Mouse (Mus musculus) E14TG2a.4 (cell line): ENCODE measurements around the gene Tmem270.
A peak's percentile ranks its signal among the peaks of the same experiment; 100 is the strongest.
"Not testable (repeated sequence)": the region's sequence is repeated elsewhere in the genome, so short reads cannot be mapped to it uniquely, and the experiment has no call there.

ENCODE experiments used
- H3K27me3 ChIP-seq: 2 replicates; pipeline ENCODE4 v1.6.1; 2014; ENCODE audit warnings: low read length, control low read depth; ENCODE audit not compliant: insufficient read depth
- H3K36me3 ChIP-seq: 2 replicates; pipeline ENCODE4 v1.6.1; 2014; ENCODE audit warnings: low read length, control low read depth; ENCODE audit not compliant: insufficient read depth
- H3K4me1 ChIP-seq: replicated peaks from 2 replicates; pipeline ENCODE4 v1.6.1; 2014; ENCODE audit warnings: low read depth, low read length, control low read depth
- H3K4me3 ChIP-seq: replicated peaks from 2 replicates; pipeline ENCODE4 v1.5.1; 2014; ENCODE audit warnings: mild to moderate bottlenecking, low read length
- H3K9me3 ChIP-seq: 2 replicates; pipeline ENCODE4 v1.6.1; 2014; ENCODE audit warnings: low read length, control low read depth
- CTCF ChIP-seq: conservative IDR thresholded peaks from 2 replicates; pipeline ENCODE4 v1.5.1; 2014; ENCODE audit warnings: low read length
- NANOG ChIP-seq: IDR thresholded peaks from 2 replicates; pipeline ENCODE4 v1.6.1; 2014; ENCODE audit warnings: borderline replicate concordance, low read length, mixed read lengths
- POU5F1 ChIP-seq: IDR thresholded peaks from 2 replicates; pipeline ENCODE4 v1.6.1; 2014; ENCODE audit warnings: low read length, borderline replicate concordance

Tmem270 gene

GRCm38 (mm10) chr5:134945266-134945959 is 38.9 kb upstream of the Tmem270 start:
- Histone ChIP-seq H3K27me3 (no peaks in the 10 kb centered on the region), H3K9me3 (no peaks in the 10 kb centered on the region), H3K36me3 (peaks cover 27% of the 10 kb centered on the region), H3K4me1 (peaks cover 83% of the 10 kb centered on the region), H3K4me3 (peak overlapping the region; percentile 93)
- TF ChIP-seq POU5F1 (no peak), NANOG (0 out of 2 replicates have a peak, but pooled peaks have one; percentile 15), CTCF (no peak)

- H3K9me3 ChIP-seq: peaks cover 1% of the 10 kb centered on the region
- peaks cover 75% of the 10 kb centered on the region for H3K4me1 ChIP-seq
- H3K27me3 ChIP-seq: no peaks in the 10 kb centered on the region
- no peak for TF ChIP-seq NANOG
- H3K36me3 ChIP-seq: peaks cover 30% of the 10 kb centered on the region
- H3K4me3 ChIP-seq: peak overlapping the region; percentile 67
Observed at GRCm38 (mm10) chr5:134944179-134944578, 37.6 kb upstream of the Tmem270 start.

- peak overlapping the region; percentile 50 for H3K4me3 ChIP-seq
- no peaks in the 10 kb centered on the region for H3K27me3 ChIP-seq
- TF ChIP-seq CTCF (no peak), POU5F1 (peak; percentile 87), NANOG (peak; percentile 89)
- H3K36me3 ChIP-seq: peaks cover 38% of the 10 kb centered on the region
- H3K9me3 ChIP-seq: peaks cover 5% of the 10 kb centered on the region
- H3K4me1 ChIP-seq: peaks cover 75% of the 10 kb centered on the region
Observed at GRCm38 (mm10) chr5:134942740-134943139, 36.2 kb upstream of the Tmem270 start.

GRCm38 (mm10) chr5:134941472-134942209 is 35.1 kb upstream of the Tmem270 start:
- Histone ChIP-seq H3K9me3 (peaks cover 7% of the 10 kb centered on the region), H3K4me3 (peak overlapping the region; percentile 50; the same call in 1 of the 2 replicates), H3K27me3 (no peaks in the 10 kb centered on the region), H3K4me1 (peaks cover 75% of the 10 kb centered on the region), H3K36me3 (peaks cover 49% of the 10 kb centered on the region)
- TF ChIP-seq CTCF (no peak), NANOG (0 out of 2 replicates have a peak, but pooled peaks have one; percentile 56), POU5F1 (no peak)

- Histone ChIP-seq H3K9me3 (peaks cover 23% of the 10 kb centered on the region), H3K36me3 (peaks cover 63% of the 10 kb centered on the region), H3K4me1 (peaks cover 86% of the 10 kb centered on the region)
- H3K27me3 ChIP-seq, H3K4me3 ChIP-seq: not testable (repeated sequence)
Observed at GRCm38 (mm10) chr5:134939554-134939953, 33.0 kb upstream of the Tmem270 start.

- H3K4me3 ChIP-seq: no peak overlapping the region
- peaks cover 86% of the 10 kb centered on the region for H3K4me1 ChIP-seq
- TF ChIP-seq CTCF: no peak
- TF ChIP-seq POU5F1: no peak
- TF ChIP-seq NANOG: no peak
- peaks cover 66% of the 10 kb centered on the region for H3K36me3 ChIP-seq
- no peaks in the 10 kb centered on the region for H3K27me3 ChIP-seq
- H3K9me3 ChIP-seq: peaks cover 26% of the 10 kb centered on the region
Observed at GRCm38 (mm10) chr5:134939069-134939468, 32.5 kb upstream of the Tmem270 start.

- peaks cover 74% of the 10 kb centered on the region for H3K4me1 ChIP-seq
- TF ChIP-seq NANOG (no peak), CTCF (no peak), POU5F1 (no peak)
- H3K9me3 ChIP-seq: peaks cover 34% of the 10 kb centered on the region
- no peak overlapping the region for H3K4me3 ChIP-seq
- H3K27me3 ChIP-seq: no peaks in the 10 kb centered on the region
- H3K36me3 ChIP-seq: peaks cover 69% of the 10 kb centered on the region
Observed at GRCm38 (mm10) chr5:134936626-134937185, 30.2 kb upstream of the Tmem270 start.

- H3K9me3 ChIP-seq: peaks cover 34% of the 10 kb centered on the region
- H3K4me1 ChIP-seq: peaks cover 74% of the 10 kb centered on the region
- no peak for TF ChIP-seq POU5F1
- peaks cover 64% of the 10 kb centered on the region for H3K36me3 ChIP-seq
- H3K4me3 ChIP-seq: no peak overlapping the region
- H3K27me3 ChIP-seq: no peaks in the 10 kb centered on the region
Observed at GRCm38 (mm10) chr5:134936051-134936450, 29.5 kb upstream of the Tmem270 start.

GRCm38 (mm10) chr5:134934666-134935065 is 28.1 kb upstream of the Tmem270 start:
- H3K27me3 ChIP-seq: no peaks in the 10 kb centered on the region
- no peak for TF ChIP-seq NANOG
- no peak for TF ChIP-seq POU5F1
- no peak for TF ChIP-seq CTCF

GRCm38 (mm10) chr5:134933686-134934085 is 27.2 kb upstream of the Tmem270 start:
- Histone ChIP-seq H3K4me3 (0 out of 2 replicates have a peak overlapping the region, but pooled peaks have one; percentile 98), H3K36me3 (peaks cover 50% of the 10 kb centered on the region), H3K9me3 (peaks cover 29% of the 10 kb centered on the region), H3K4me1 (peaks cover 72% of the 10 kb centered on the region)
- not testable (repeated sequence) for H3K27me3 ChIP-seq

More at GRCm38 (mm10) chr5:134934666-134935065, 28.1 kb upstream of the Tmem270 start:
- Histone ChIP-seq H3K9me3 (peaks cover 34% of the 10 kb centered on the region), H3K4me1 (peaks cover 69% of the 10 kb centered on the region), H3K4me3 (no peak overlapping the region), H3K36me3 (peaks cover 55% of the 10 kb centered on the region)
